Mouse (Mus musculus): Measurements from ENCODE around the gene Adipor2.

Gene Adipor2

DNA sequence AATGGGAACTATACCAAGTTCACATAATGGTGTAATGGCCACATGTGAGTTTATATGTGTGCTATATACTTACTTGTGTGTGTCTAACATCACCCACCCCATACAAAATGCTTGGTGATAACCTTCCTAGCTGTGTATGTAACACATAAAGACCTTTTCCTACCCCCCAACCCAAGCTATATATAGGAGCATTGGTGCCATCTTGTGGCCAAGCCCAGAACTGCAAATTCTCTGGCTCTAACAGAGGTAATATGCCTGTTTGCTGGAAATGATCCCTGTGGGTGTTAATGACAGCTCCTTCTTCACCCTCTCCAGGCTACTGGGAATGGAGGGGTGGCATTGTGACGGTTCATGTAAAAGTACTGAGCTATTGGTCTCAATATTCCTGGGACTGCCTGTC is 69.3 kb downstream of the Adipor2 start:
- peak; percentile 60 for ATAC-seq (ENCODE audit: low TSS enrichment)

DNA sequence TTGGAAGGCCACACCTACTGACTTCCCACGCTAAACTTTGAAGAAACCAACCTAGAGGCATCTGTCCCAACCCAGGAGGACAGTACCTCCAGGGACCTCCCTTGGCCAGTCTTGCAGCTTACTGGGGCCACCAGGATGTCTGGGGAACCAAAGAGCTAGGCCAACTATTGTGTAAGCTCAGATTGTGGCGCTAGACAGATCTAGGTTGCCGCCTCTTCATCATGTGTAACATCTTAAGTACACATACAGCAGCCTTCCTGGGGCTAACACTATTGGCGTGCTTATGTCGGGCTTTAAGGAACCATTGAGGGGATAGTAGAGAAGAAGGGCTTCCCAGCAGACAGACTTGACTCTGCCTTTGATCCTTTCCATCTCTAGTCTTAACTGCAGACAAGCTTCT is 69.7 kb downstream of the Adipor2 start:
- peak; percentile 76 for ATAC-seq (ENCODE audit: low TSS enrichment)

DNA sequence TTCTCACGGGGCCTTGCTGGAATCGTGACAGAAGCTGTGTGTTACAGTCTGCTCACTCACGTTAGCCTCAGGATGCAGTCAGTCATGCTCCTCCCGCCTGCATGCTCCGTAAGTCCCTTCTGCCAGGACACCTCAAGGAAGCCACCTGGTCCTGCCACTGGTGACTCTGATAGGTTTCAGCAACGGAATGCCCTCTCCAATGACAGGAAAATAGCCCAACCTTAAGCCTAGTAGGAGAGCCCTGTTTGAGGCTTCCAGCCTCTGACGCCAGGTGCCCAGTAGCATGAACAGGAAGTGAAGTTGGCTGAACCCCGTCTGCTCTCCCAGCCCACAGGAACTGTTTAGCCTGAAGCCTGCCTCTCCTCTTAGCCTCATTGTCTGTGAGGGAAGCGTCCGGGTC is 71.2 kb downstream of the Adipor2 start:
- no peak for ATAC-seq (ENCODE audit: low TSS enrichment)

GRCm38 (mm10) chr6:119341409-119341808 is 76.1 kb downstream of the Adipor2 start:
- ATAC-seq (ENCODE audit: low TSS enrichment), result peak; percentile 94

DNA sequence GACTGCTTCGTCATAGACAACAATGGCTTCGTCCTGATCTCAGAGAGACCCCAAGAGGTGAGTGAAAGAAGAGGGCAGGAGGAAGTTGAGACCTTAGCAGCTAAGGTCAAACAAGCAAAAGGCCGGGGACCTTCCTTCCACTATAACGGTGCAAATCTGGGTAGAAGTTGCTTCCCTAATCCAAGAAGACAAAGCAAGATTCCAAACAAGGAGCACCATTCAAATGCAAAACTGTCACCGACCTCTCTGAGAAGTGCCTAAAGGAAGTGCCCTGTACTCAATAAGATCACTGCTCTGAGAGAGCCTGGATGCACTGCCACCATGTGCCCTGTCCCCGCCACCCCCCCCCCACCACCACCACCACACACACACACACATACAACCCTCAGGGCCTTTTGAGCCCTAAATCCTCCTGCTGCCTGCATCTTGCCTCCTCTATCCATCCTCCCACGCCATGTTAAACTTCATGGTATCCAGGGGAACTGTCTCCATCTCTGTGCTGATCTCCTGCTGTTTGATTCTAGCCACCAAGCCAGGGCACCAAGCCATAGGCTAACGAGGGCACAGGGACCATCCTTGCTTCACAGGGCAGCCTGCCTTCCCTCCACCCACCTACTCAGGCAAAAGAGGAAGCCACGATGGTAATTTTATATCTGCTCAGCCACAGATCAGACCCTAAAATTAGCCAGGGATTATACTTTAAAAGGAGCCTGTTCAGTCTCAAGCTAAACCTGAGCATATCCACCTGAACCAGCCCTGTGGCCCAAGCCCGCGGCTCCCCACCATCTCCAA is 79.2 kb downstream of the Adipor2 start:
- no peak for ATAC-seq (ENCODE audit: low TSS enrichment)

DNA sequence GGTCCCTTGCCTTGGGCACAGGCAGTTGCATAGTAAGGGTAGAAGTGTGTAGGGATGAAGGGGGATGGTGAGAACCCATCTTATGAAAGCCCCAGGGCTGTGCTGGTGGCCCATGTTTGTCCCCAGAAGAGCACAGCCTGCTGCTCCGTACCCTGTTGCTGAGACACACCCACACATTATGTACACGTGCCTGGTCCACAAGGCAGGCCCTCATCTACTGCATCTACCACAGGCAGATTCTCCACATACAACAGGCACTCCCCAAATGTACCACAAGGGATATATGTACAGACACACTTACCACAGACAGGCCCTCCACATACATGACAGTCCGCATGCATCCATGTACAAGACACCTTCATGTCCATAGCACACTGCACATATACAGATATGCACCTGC is 80.2 kb downstream of the Adipor2 start:
- 0 out of 2 replicates have a peak, but pooled peaks have one; percentile 2 for ATAC-seq (ENCODE audit: low TSS enrichment)

- ATAC-seq (ENCODE audit: low TSS enrichment), result no peak
Observed at GRCm38 (mm10) chr6:119336124-119336523, 81.4 kb downstream of the Adipor2 start.

- no peak for ATAC-seq (ENCODE audit: low TSS enrichment)
Observed at GRCm38 (mm10) chr6:119333831-119334230, 83.7 kb downstream of the Adipor2 start.

- no peak for ATAC-seq (ENCODE audit: low TSS enrichment)
Observed at GRCm38 (mm10) chr6:119333202-119333601, 84.3 kb downstream of the Adipor2 start.

DNA sequence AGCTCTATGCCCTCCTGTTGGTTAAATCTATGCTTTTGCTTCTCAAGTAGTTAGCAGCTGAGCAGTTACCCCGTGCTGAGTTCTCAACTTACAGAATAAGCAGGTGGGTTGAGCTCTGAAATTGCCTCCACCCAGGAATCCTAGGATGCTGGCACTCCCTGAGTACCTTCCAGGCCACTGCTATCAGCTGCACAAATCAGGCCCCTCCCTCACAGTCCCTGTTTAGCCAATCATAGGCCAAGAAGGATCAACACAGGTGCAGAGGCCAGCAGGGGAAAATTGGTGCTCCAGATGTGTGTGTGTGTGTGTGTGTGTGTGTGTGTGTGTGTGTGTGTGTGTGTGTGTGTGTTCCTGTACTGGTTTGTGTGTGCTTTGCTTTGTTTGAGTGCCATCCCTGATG is 85.4 kb downstream of the Adipor2 start:
- ATAC-seq (ENCODE audit: low TSS enrichment), result no peak

DNA sequence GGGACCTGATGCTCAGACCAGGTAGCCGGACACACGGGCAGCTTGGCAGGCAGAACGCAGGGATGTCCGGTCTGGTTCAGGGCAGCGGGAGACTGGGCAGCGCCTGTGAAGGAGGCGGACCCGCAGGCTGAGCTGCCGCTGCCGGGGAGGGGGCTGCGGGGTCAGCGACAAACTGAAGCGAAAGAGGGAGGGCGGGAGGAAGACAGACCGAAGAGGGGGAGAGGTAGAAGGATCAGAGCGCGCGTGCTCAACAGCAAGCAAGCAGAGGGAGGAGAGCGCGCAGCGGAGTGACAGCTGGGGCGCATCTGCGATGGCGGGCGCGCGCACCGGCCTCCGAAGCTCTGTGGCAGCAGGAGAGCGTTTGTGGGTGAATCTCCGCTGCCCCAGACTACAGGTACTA is 87.0 kb downstream of the Adipor2 start, which contains the start of gene Lrtm2:
TSS of gene Lrtm2 (minus strand) at position 261 of the 400 bp plus-strand sequence.
- peak; percentile 46 for ATAC-seq (ENCODE audit: low TSS enrichment)

- peak; percentile 32; the same call in 1 of the 2 replicates for ATAC-seq (ENCODE audit: low TSS enrichment)
Observed at GRCm38 (mm10) chr6:119329936-119330335, 87.6 kb downstream of the Adipor2 start.

- peak; percentile 77 for ATAC-seq (ENCODE audit: low TSS enrichment)
Observed at GRCm38 (mm10) chr6:119329215-119329714, 88.2 kb downstream of the Adipor2 start.

- 0 out of 2 replicates have a peak, but pooled peaks have one; percentile 2 for ATAC-seq (ENCODE audit: low TSS enrichment)
Observed at GRCm38 (mm10) chr6:119328521-119329115, 88.9 kb downstream of the Adipor2 start.

- no peak for ATAC-seq (ENCODE audit: low TSS enrichment)
Observed at GRCm38 (mm10) chr6:119326541-119326940, 91.0 kb downstream of the Adipor2 start.

DNA sequence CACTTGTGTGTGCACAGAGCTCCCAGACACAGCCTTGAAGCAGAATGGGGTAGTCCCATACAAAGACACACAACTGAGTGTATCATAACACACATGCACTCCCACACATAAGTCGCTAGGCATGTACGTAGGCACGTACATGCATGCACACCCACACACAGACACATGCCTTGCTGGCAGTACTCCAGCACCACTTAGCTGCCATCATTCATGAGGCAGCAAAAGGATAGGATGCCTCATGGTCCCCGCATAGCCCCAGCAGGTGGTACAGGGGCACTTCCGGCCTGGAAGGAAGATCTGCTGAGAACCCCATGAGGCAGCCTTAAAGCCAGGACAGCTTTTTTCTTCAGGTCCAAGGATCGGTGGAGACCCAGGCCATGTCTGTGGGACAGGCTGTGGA is 91.5 kb downstream of the Adipor2 start:
- no peak for ATAC-seq (ENCODE audit: low TSS enrichment)

DNA sequence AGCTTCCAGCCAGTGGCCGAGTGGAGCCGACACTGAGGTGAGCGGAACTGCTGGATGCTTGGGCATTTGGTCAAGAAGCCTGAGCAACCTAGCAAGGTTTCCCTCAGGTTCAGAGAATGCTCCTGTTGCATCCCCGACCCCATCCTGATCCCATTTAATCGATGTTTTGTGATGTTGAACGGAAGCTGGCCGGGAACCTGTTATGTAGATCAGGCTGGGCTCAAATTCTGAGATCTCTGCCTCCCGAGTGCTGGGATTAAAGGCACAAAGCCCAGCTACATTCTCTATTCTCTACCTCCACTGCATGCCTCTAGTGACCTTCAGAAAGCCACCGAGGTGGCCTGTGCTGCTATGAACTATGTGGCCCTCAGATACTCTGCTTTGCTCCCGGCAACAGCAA is 92.7 kb downstream of the Adipor2 start:
- ATAC-seq (ENCODE audit: low TSS enrichment), result no peak

- no peak for ATAC-seq (ENCODE audit: low TSS enrichment)
Observed at GRCm38 (mm10) chr6:119321752-119322151, 95.8 kb downstream of the Adipor2 start.

DNA sequence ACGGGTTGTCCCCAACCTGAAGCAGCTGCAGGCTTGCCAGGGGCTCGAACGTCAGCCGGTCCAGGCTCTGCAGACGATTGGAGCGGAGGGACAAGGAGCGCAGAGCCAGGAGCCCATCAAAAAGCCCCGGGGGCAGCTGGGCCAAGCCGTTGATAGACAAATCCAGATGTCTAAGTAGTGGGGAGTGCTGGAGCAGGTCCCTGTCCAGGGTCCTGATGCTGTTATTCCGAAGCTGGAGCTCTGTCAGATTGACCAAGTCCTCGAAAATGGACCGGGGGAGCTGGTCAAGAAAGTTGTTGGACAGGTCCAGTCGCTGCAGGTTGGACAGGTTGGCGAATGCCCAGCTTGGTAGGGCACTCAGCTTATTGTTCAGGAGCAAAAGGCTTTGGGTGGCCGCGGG is 97.0 kb downstream of the Adipor2 start:
- ATAC-seq (ENCODE audit: low TSS enrichment), result no peak

GRCm38 (mm10) chr6:119319358-119319757 is 98.1 kb downstream of the Adipor2 start:
- no peak for ATAC-seq (ENCODE audit: low TSS enrichment)

DNA sequence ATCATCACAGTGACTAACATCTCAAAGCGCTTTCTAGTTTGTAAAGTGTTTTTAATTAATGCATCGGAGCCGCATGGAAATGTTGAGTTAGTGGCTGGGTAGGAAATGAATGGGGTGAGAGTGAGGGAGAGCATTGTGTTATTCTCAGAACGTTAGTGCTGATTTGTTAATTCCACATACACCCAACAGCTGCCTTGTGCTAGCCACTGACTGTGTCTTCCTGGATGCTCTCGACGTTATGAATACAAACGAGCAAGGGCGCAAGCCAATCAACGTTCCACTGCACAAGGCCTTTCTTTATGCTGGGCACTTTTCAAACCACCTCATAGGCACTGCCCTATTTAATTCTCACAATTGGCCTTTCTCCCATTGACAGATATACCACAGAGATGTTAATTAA is 98.8 kb downstream of the Adipor2 start:
- ATAC-seq (ENCODE audit: low TSS enrichment), result no peak

DNA sequence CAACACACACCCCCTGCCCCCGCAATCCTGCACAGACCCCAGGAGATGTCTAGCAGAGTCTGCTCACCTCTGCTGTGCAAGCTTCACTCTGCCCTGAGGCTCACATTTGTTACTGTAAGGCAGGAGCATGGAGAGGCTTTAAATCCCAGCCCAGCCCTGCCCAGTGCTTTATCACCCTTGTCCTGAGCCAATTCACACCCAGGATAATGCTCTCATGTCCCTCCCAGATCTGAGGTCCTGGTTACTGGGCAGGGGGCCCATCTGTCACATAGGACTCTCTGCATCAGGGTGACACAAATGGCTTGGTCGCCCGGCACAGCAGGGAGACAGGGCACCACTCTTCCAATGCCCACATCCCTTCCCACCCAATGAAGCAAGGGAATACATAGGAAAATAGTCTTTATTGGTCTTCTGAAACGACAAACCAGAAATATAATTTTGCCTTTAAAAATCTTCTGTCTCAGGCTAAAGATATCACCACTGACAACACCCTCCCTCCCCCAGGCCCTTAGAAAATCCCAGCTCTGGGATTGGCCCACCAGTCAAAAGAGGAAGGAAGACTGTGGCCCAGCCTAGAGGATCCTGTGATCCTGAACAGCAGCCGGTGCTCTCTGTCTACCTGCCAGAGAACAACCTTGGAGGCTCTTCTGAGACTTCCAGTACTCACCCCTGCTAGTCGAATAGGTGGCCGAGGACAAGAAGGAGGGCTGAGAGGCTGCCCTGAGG is 102.6 kb downstream of the Adipor2 start:
- peak; percentile 29 for ATAC-seq (ENCODE audit: low TSS enrichment)

All from frontal cortex, adult (tissue).